Mouse (Mus musculus) liver, embryonic 13.5 days (tissue): ENCODE results near the gene Scgb1a1. TPM values are rescaled to one million over a fixed set of nuclear protein-coding genes. Genes with fewer than 3 reads are reported as not detected.
"Not testable (repeated sequence)": the region's sequence is repeated elsewhere in the genome, so short reads cannot be mapped to it uniquely, and the experiment has no call there.

ENCODE experiments used
- ATAC-seq: fragments of 200-750 bp; cut with Nextera tagmentation; 2 replicates; pipeline ENCODE4 v1.8.0; 2017; ENCODE audit warnings: low read depth, mild to moderate bottlenecking, moderate number of reproducible peaks, moderate library complexity
- DNase-seq: peaks from one replicate; pipeline ENCODE4 v3.0.0; 2022
- H3K27ac ChIP-seq: fragments of 300-500 bp; sonication (generic); 2 replicates; pipeline ENCODE4 v1.5.1; 2015; ENCODE audit warnings: moderate library complexity, mild to moderate bottlenecking, inconsistent platforms
- H3K27me3 ChIP-seq: fragments of 300-500 bp; sonication (generic); 2 replicates; pipeline ENCODE4 v1.6.1; 2015; ENCODE audit warnings: mild to moderate bottlenecking, inconsistent platforms
- H3K36me3 ChIP-seq: fragments of 300-500 bp; sonication (generic); 2 replicates; pipeline ENCODE4 v1.6.1; 2015; ENCODE audit warnings: mild to moderate bottlenecking, inconsistent platforms
- H3K4me1 ChIP-seq: fragments of 300-500 bp; sonication (generic); replicated peaks from 2 replicates; pipeline ENCODE4 v1.6.1; 2015; ENCODE audit warnings: inconsistent platforms
- H3K4me2 ChIP-seq: fragments of 300-500 bp; sonication (generic); 2 replicates; pipeline ENCODE4 v1.6.1; 2015; ENCODE audit warnings: inconsistent platforms, mild to moderate bottlenecking, moderate library complexity
- H3K4me3 ChIP-seq: fragments of 300-500 bp; sonication (generic); replicated peaks from 2 replicates; pipeline ENCODE4 v1.5.1; 2015; ENCODE audit warnings: mild to moderate bottlenecking, inconsistent platforms
- H3K9ac ChIP-seq: fragments of 300-500 bp; sonication (generic); 2 replicates; pipeline ENCODE4 v1.6.1; 2015; ENCODE audit warnings: mild to moderate bottlenecking, inconsistent platforms
- H3K9me3 ChIP-seq: fragments of 300-500 bp; sonication (generic); replicated peaks from 2 replicates; pipeline ENCODE4 v1.6.1; 2016; ENCODE audit warnings: inconsistent platforms
- WGBS: fragments of 180-500 bp; shearing (Covaris S2); methylation state at CpG from one replicate; pipeline ENCODE4 v1.1.7; 2015; ENCODE audit not compliant: insufficient replicate concordance; 5-methylcytosine and 5-hydroxymethylcytosine counted together
- polyA plus RNA-seq: library from polyadenylated mRNA; unstranded; fragments of >200 nt; fragmentation: Nextera tagmentation; extraction: Ambion mirVana; gene quantifications from 2 replicates; pipeline ENCODE4 v1.2.1, GENCODE M21; 2015

Scgb1a1 gene
- polyA plus RNA-seq, 1 experiment from 2014 or later: not detected

DNA sequence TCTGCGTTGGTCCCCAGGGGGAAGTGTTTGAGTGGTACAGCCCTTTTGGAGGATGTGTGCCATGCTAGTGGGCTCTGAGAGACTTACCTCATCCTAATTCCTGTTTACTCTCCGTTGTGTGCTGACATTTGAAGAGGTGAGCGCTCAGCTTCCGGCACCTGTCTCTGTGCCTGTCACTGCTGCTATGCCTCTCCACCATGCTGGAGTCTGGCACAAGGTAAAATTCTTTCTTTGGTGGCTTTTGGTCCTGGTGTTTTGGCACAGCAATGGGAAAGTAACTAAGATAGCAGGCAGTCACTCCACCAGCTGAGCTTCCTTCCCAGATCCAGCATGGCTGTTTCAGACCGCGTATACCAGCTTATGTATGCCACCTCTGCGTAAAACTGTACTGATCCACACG, 12.0 kb upstream of the Scgb1a1 start:
- no peaks in the 10 kb centered on the region for H3K27me3 ChIP-seq
- H3K4me3 ChIP-seq: no peak overlapping the region
- H3K4me1 ChIP-seq: no peaks in the 10 kb centered on the region
- no peaks in the 10 kb centered on the region for H3K36me3 ChIP-seq
- no peak overlapping the region for H3K27ac ChIP-seq
- ATAC-seq (no peak), DNase-seq (no peak)
- no peaks in the 10 kb centered on the region for H3K9me3 ChIP-seq
- H3K9ac ChIP-seq: no peak overlapping the region
- H3K4me2 ChIP-seq: no peak overlapping the region
- WGBS: 81% methylated on average over 8 of the region's 8 CpGs

DNA sequence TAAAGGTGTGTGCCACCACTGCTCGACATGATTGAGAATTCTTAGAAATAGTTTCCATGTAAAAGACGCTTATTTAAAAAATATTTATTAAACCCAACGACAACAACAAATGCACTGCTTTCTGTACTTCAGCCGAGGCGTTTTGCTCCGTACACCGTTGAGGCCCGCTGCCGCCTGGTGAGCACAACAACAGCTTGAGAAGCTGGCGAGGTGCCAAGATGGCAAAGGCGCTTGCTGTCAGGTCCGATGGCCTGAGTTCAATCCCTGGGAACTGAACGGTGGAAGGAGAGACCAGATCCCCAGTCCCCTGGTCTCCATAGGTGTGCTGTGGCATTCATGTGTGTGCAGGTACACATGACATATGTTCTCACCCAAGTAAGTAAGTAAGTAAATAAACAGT, 9.7 kb upstream of the Scgb1a1 start:
- DNase-seq (no peak), ATAC-seq (no peak)
- Histone ChIP-seq H3K27ac (no peak overlapping the region), H3K9me3 (no peaks in the 10 kb centered on the region), H3K4me3 (no peak overlapping the region), H3K9ac (no peak overlapping the region), H3K4me1 (no peaks in the 10 kb centered on the region), H3K4me2 (no peak overlapping the region), H3K27me3 (no peaks in the 10 kb centered on the region), H3K36me3 (no peaks in the 10 kb centered on the region)
- WGBS: 78% methylated on average over 13 of the region's 13 CpGs

DNA sequence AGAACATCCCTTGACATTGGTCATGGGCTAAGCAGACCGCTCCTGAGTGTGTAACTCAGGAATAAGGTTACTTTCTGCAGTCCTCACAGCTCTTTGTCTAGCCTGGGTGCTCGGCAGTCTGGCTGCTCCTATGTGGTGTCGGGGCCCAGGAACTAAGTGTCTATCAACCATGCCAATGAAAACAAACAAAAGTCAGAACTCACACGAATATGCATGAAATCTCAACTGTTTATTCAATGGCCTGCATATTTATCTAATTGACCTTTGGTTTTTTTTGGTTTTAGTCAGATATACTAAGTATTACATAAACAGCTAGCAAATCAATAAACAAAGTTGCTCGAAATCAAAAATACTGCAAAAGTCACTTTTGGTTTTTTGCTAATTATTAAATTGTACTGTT, 7.4 kb upstream of the Scgb1a1 start:
- H3K9me3 ChIP-seq: no peaks in the 10 kb centered on the region
- no peak overlapping the region for H3K9ac ChIP-seq
- no peak for ATAC-seq
- no peak overlapping the region for H3K27ac ChIP-seq
- H3K4me3 ChIP-seq: no peak overlapping the region
- no peaks in the 10 kb centered on the region for H3K36me3 ChIP-seq
- H3K27me3 ChIP-seq: no peaks in the 10 kb centered on the region
- no peak overlapping the region for H3K4me2 ChIP-seq
- 52% methylated on average over 5 of the region's 5 CpGs for whole genome bisulfite sequencing
- no peaks in the 10 kb centered on the region for H3K4me1 ChIP-seq
- no peak for DNase-seq

DNA sequence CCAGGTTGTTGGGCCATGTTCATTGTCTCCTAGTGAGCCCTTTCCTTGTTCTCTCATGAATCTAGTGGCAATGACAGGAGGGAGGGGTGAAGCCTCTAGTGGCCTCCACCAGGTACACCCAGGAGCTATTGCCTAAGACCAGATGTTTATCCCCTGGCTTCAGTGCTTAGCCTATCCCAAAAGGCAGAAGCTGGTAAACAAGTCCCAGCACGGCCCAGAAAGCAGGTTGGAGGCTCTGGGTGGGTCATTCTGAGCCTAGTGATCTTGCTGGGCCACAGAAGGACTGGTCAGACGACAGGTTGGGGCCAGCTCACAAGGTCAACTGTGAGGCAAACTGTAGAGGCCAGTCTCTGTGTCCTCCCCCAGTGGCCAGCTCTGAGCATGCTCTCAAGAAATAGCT, 3.0 kb upstream of the Scgb1a1 start:
- H3K27ac ChIP-seq: no peak overlapping the region
- ATAC-seq (no peak), DNase-seq (no peak)
- no peak overlapping the region for H3K4me3 ChIP-seq
- H3K36me3 ChIP-seq: no peaks in the 10 kb centered on the region
- H3K4me1 ChIP-seq: no peaks in the 10 kb centered on the region
- 33% methylated on average over 2 of the region's 2 CpGs for WGBS
- H3K27me3 ChIP-seq: no peaks in the 10 kb centered on the region
- no peak overlapping the region for H3K9ac ChIP-seq
- no peaks in the 10 kb centered on the region for H3K9me3 ChIP-seq
- H3K4me2 ChIP-seq: no peak overlapping the region

DNA sequence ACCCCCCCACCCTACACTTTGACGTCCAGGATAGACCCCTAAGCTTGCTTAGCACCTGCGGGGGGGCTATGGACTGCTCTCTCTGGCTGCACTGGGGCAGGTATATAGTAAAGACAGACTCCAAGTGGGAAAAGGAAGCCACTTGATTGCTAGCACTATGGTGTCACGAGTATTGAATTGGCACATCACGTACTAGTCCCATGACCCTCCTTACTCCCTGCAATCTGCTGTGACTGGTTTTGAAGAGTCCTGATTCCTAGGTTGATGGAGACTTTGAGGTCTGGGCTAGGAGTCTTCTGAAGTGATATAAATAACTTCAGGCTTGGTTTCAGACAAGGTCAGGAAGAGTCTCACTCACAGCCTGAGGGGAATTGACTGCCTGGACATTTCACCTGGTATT, 2.4 kb upstream of the Scgb1a1 start:
- H3K4me2 ChIP-seq: no peak overlapping the region
- ATAC-seq (no peak), DNase-seq (no peak)
- no peaks in the 10 kb centered on the region for H3K36me3 ChIP-seq
- H3K4me1 ChIP-seq: no peaks in the 10 kb centered on the region
- WGBS: 48% methylated on average over 4 of the region's 4 CpGs
- no peaks in the 10 kb centered on the region for H3K9me3 ChIP-seq
- no peaks in the 10 kb centered on the region for H3K27me3 ChIP-seq
- no peak overlapping the region for H3K9ac ChIP-seq
- H3K4me3 ChIP-seq: no peak overlapping the region
- H3K27ac ChIP-seq: no peak overlapping the region

DNA sequence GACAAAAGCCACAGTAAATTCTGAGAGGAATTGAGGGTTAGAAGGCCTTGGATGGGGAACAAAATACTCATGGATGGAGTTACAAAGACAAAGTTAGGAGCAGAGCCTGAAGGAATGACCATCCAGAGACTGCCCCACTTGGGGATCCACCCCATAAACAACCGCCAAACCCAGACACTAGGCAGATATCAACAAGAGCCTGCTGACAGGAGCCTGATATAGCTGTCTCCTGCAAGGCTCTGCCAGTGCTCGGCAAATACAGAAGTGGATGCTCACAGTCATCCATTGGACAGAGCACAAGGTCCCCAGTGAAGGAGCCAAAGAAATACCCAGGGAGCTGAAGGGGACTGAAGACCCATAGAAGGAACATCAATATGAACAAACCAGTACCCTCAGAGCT, 3.9 kb downstream of the Scgb1a1 start:
- not testable (repeated sequence) for H3K36me3 ChIP-seq, ATAC-seq, H3K27ac ChIP-seq, H3K4me1 ChIP-seq, H3K9ac ChIP-seq, H3K27me3 ChIP-seq, H3K4me3 ChIP-seq, H3K9me3 ChIP-seq, DNase-seq, H3K4me2 ChIP-seq
- WGBS: 24% methylated on average over 2 of the region's 2 CpGs

DNA sequence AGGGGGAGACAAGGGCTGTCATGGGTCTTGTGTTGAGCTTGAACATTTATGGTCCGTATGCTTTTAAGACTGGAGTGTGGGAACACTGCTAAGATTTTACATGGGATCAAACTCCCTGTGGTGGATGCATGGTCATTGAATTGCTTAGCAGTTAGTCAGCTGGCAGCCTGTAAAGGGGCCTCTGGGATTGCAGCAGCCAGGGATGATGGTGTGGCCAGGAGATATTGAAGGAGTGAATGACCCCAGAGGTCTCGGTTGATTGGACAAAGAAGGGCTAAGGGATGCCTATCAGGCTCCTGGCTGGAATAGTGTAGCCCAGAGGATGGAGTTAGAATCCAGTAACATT, 4.8 kb downstream of the Scgb1a1 start:
- Histone ChIP-seq H3K4me2 (peak overlapping the region; percentile 40; the same call in 1 of the 2 replicates), H3K4me1 (peaks cover 5% of the 10 kb centered on the region; the same call in 1 of the 2 replicates), H3K27ac (no peak overlapping the region), H3K4me3 (no peak overlapping the region), H3K9ac (no peak overlapping the region), H3K9me3 (no peaks in the 10 kb centered on the region), H3K27me3 (no peaks in the 10 kb centered on the region), H3K36me3 (no peaks in the 10 kb centered on the region)
- ATAC-seq (no peak), DNase-seq (no peak)
- 84% methylated on average over 2 of the region's 2 CpGs for WGBS

DNA sequence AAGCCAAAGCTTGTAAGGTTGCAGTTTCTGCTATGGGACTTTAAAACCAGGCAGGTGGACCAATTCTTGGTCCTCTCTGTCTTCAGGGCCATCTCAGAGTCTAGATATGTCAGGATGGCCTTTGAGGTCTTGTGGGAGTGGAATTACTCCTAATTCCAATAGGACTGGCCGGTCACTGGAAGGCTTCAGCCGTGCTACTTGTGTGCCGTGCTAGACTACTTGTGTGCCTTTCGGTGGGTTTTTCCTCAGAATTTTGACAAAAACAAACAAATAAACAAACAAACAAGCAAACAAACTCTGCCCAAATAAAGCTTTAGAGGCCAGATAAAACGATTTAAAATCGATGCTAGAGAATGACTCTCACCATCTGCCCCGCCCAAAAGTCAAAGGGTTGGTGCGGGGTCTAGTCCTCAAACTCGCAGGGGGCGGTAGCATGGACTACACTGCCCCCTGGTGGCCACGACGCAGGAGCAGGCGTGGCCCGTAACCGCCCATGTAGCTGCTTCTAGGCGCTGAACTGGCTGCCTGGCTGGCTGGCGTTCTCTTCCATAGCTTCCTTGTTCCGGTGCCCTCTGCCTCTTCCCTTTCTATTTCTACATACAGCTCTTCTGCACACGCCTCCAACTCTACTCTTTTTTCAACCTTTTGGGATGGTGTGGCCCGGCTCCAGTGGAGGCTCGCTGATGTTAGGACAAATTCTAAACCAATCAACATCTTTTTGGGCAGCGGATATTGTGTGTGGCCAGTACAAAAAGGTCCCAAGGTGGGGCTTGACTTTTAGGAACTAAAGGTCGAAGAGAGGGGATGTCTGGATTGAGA, 5.4 kb downstream of the Scgb1a1 start:
- ATAC-seq: peak; percentile 83
- Histone ChIP-seq H3K9me3 (no peaks in the 10 kb centered on the region), H3K4me2 (peak overlapping the region; percentile 40), H3K4me1 (peaks cover 5% of the 10 kb centered on the region; the same call in 1 of the 2 replicates), H3K27ac (no peak overlapping the region), H3K4me3 (no peak overlapping the region; the same call in none of the 2 replicates), H3K27me3 (no peaks in the 10 kb centered on the region), H3K9ac (no peak overlapping the region), H3K36me3 (no peaks in the 10 kb centered on the region)
- 22% methylated on average over 23 of the region's 23 CpGs for WGBS
- DNase-seq: peak; percentile 64

DNA sequence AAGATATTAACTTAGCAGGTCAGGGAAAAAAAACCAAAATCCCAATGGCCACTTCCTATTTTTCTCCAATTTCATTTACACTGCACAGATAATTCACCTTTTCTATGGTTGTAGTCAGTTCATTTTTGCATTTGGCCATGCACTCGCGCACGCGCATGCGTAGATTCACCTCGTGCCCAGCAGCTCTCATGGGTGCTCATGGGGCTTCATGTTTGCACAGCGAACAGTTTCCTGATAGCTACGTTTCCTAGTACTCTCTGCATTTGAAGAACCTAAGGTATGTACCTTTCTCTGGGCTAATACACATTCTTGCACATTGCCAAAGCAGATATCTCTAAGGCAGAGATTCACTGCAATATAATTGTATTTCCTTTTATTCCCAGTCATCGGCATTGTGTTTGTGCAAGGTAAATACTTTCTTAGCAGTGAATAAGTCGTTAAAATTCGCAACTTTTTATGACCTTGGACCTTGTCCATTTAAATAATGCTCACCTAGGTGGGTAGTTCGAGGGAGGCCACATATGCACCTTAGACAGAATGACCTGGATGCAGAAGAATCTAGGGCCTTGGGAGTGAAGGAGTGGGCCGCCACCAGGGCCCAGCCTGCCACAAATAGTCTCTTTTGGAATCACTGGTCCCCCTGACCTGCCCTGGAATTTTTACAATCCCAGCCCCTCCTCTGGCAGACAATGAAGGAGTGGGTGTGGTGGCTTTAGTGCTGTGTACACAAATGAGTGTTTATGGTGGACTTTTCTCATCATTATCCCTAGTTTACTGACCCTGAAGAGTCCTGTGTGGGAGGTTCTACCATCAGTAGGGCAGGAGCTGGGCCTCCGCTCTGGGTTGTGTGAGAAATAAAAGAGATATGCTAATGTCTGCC, 6.2 kb downstream of the Scgb1a1 start:
- Histone ChIP-seq H3K27ac (no peak overlapping the region), H3K27me3 (no peaks in the 10 kb centered on the region), H3K9me3 (no peaks in the 10 kb centered on the region), H3K9ac (no peak overlapping the region), H3K36me3 (no peaks in the 10 kb centered on the region), H3K4me3 (no peak overlapping the region; the same call in 1 of the 2 replicates), H3K4me2 (no peak overlapping the region), H3K4me1 (peaks cover 5% of the 10 kb centered on the region; the same call in 1 of the 2 replicates)
- ATAC-seq (no peak), DNase-seq (no peak)
- WGBS: 76% methylated on average over 14 of the region's 14 CpGs

DNA sequence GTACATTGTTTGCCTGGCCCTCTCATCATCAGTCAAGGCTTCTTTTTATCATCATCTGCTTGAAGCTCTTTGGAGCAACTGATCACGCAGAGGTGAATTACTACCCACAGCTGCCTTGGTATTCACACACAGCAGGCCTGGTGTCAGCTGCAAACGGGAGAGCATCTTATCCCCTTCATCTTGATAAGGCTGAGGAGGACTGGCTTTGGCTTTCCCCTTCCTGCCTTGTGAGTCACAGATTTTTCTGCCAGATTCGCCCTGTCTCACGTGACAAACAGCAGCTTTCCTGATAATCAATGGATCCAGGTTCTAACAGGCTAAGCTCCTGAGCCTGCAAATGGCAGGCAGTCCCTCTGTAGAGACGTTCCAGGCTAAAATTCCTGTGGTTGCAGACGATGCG, 7.8 kb downstream of the Scgb1a1 start:
- no peaks in the 10 kb centered on the region for H3K36me3 ChIP-seq
- no peaks in the 10 kb centered on the region for H3K27me3 ChIP-seq
- DNase-seq: no peak
- H3K4me1 ChIP-seq: peaks cover 5% of the 10 kb centered on the region; the same call in 1 of the 2 replicates
- 35% methylated on average over 7 of the region's 7 CpGs for WGBS
- ATAC-seq: no peak
- no peak overlapping the region for H3K9ac ChIP-seq
- H3K4me3 ChIP-seq: no peak overlapping the region
- no peaks in the 10 kb centered on the region for H3K9me3 ChIP-seq
- no peak overlapping the region for H3K4me2 ChIP-seq
- H3K27ac ChIP-seq: no peak overlapping the region

DNA sequence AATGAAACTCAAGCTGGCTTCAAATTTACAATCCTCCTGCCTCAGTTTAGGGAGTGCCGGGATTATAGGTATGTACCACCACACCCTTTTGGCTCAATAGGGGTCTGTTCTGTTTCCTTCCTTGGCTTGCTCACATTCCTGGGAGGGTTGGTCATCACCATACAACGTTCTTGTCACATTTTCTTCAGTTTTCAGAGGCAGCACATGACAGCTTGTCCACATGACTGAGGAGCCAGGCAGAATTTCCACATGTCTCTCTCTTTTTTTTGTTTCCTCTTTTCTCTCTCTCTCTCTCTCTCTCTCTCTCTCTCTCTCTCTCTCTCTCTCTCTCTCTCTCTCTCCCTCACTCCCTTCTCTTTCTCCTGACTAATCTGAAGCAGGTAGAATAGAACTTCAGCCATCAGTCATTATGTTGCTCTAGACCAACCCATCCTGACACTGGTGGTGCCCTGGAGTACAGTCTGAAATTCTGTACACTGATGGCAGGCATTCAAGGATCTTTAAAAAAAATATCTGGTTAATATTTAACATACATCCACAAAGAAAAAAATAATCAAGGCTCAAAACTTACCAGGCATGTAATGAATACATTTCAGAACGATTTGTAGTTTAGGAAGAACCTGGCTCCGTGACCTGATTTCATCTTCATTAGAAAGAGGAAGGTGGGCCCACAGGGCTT, 10.6 kb downstream of the Scgb1a1 start:
- Histone ChIP-seq H3K9me3 (no peaks in the 10 kb centered on the region), H3K4me3 (no peak overlapping the region), H3K9ac (no peak overlapping the region), H3K36me3 (no peaks in the 10 kb centered on the region), H3K4me2 (no peak overlapping the region), H3K27me3 (no peaks in the 10 kb centered on the region), H3K4me1 (peaks cover 8% of the 10 kb centered on the region; the same call in 1 of the 2 replicates), H3K27ac (no peak overlapping the region)
- ATAC-seq: no peak
- DNase-seq: no peak
- WGBS: 48% methylated on average over 4 of the region's 4 CpGs
